Mouse (Mus musculus): Measurements from ENCODE around the gene Matn4. TPM values are rescaled to one million over a fixed set of nuclear protein-coding genes. Genes with fewer than 3 reads are reported as not detected.
A peak's percentile ranks its signal among the peaks of the same experiment; 100 is the strongest.

The Matn4 gene
- polyA plus RNA-seq, 1 experiment from 2014 or later: 50.5 TPM

DNA sequence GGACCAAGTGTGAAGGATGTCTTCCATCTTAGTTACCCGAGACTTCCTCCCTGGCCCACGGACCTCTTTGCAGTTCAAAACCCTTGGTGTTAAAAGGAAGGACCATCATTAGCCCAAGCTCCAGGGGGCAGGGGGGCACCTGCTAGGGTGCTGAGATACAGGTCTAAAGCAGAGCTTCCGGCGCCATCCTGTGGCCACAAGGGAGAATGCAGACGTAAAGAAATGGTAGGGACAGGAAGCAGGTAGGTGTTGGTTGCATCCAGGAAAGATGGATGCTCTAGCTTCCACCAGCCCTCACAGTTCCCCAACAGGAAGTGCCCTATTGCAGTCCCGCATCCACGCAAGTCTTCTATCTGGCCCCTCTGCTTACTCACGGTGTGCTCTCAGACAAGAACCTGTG lies 18.0 kb downstream of the Matn4 start:
- WGBS: 15% methylated on average over 8 of the region's 8 CpGs
- Histone ChIP-seq H3K4me3 (replicated peaks) (no peak overlapping the region), H3K9me3 (0 out of 2 replicates have a peak, but pooled peaks cover under 1% of the 10 kb centered on the region), H3K4me1 (replicated peaks) (peaks cover 35% of the 10 kb centered on the region), H3K27me3 (peaks cover 42% of the 10 kb centered on the region), H3K9ac (replicated peaks) (no peak overlapping the region), H3K27ac (peak overlapping the region; percentile 77; the same call in 1 of the 2 replicates), H3K36me3 (peaks cover 9% of the 10 kb centered on the region), H3K4me2 (0 out of 2 replicates have a peak overlapping the region, but pooled peaks have one; percentile 13)
- ATAC-seq (ENCODE audit: insufficient number of reproducible peaks, insufficient read depth, low FRiP score, low TSS enrichment, low read depth): no peak

DNA sequence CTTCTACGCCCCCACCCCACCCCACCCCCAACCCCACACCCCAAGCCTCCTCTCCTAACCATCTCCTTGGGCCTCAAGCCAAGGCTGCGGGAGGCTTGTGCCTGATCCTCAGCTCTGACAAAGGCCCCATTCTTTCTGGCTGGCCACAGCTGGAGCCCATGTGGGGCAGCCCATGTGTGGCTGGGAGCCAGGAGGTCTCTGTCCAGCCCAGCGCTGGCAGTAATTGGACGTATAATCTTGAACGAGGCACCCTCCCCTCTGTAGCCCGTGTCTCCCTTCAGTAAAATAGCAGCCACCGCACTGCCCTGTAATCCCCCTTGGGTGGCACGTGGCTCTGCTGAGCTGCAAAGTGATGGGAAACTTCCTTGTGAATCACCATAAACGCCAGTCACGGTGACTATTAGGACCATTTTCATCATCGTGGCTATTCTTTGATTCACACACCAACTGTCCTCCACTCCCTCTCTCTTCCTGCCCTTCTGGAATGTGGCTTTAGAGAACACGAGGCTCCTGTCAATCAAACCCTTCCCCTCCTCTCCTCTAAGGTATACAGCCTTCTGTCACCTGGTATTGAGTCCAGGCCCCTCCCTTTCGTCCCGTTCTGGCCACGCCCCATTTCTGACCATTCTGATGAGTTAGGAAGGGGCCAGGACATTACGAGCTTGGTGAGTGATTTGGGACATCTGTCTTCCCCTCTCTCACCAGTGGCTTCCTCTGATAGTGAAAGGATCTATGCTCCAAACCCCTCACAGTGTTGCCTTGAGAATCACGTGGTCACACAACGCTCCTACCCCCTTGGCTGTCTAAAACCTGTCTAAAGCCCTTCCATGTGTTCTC lies 18.8 kb downstream of the Matn4 start:
- peaks cover 35% of the 10 kb centered on the region for H3K4me1 ChIP-seq (replicated peaks)
- no peak overlapping the region for H3K9ac ChIP-seq (replicated peaks)
- peak overlapping the region; percentile 77 for H3K27ac ChIP-seq
- H3K4me2 ChIP-seq: peak overlapping the region; percentile 35
- H3K36me3 ChIP-seq: peaks cover 3% of the 10 kb centered on the region
- peak; percentile 86 for ATAC-seq (ENCODE audit: insufficient number of reproducible peaks, insufficient read depth, low FRiP score, low TSS enrichment, low read depth)
- 13% methylated on average over 18 of the region's 18 CpGs for WGBS
- H3K4me3 ChIP-seq (replicated peaks): no peak overlapping the region
- peaks cover 42% of the 10 kb centered on the region for H3K27me3 ChIP-seq
- 0 out of 2 replicates have a peak, but pooled peaks cover 4% of the 10 kb centered on the region for H3K9me3 ChIP-seq

DNA sequence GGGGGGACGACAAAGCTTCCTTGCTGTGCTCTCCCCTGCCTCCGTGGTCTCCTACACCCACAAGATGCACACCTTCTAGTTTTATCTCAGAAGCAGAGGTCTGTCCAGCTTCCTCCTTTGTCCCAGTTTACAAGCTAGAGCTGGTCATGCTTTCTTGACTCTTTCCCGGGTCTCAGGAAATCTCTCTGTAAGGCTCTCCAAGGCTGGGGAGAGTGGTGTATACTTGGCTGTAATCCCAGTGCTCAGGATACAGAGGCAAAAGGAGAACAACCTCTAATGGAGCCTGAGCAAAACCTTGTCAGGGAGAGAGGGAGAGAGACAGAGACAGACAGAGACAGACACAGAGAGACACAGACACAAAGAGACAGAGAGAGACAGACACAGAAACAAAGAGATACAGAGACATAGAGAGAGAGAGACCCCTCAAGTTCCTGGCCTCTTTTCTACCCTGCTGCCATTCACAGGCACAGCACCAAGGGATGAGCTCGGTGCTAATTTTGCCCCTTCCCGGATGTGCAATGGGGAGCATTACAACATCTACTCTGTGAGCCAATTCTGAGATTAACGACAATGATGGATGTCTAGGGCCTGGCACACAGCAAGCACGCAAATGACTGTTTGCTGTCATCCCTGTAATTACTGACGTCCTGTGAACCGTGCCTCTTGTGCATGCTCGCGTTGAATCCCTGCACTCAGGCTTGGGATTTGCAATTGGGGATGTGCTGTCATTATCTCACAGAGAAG lies 21.1 kb downstream of the Matn4 start:
- H3K4me2 ChIP-seq: no peak overlapping the region
- no peak for ATAC-seq (ENCODE audit: insufficient number of reproducible peaks, insufficient read depth, low FRiP score, low TSS enrichment, low read depth)
- peaks cover 25% of the 10 kb centered on the region for H3K4me1 ChIP-seq (replicated peaks)
- peaks cover 20% of the 10 kb centered on the region for H3K27me3 ChIP-seq
- 0 out of 2 replicates have a peak, but pooled peaks cover 4% of the 10 kb centered on the region for H3K9me3 ChIP-seq
- 62% methylated on average over 11 of the region's 11 CpGs for WGBS
- no peak overlapping the region for H3K9ac ChIP-seq (replicated peaks)
- no peak overlapping the region for H3K27ac ChIP-seq
- H3K4me3 ChIP-seq (replicated peaks): no peak overlapping the region
- H3K36me3 ChIP-seq: no peaks in the 10 kb centered on the region

DNA sequence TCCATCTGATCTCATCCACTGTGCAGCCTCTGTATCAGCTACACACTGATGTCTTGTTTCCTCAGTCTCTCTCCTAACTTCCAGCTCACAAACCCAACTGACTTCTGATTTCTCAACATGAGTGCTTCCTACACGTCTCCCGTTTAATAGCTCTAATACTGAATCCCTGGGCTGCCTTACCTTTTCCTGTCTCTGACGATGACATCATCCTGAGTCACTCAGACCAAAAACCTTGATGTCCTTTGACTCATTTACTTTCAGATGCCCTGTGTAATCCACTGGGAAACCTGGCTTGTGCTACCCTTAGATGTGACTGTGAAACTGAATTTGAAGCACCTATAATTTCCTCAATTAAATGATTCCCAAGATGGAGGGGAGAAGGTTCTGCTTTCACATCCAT lies 22.0 kb downstream of the Matn4 start:
- H3K4me3 ChIP-seq (replicated peaks): no peak overlapping the region
- no peak overlapping the region for H3K4me2 ChIP-seq
- no peak overlapping the region for H3K9ac ChIP-seq (replicated peaks)
- 0 out of 2 replicates have a peak, but pooled peaks cover 4% of the 10 kb centered on the region for H3K9me3 ChIP-seq
- 82% methylated on average over 3 of the region's 3 CpGs for WGBS
- ATAC-seq (ENCODE audit: insufficient number of reproducible peaks, insufficient read depth, low FRiP score, low TSS enrichment, low read depth): no peak
- H3K36me3 ChIP-seq: no peaks in the 10 kb centered on the region
- no peak overlapping the region for H3K27ac ChIP-seq
- H3K27me3 ChIP-seq: peaks cover 12% of the 10 kb centered on the region
- H3K4me1 ChIP-seq (replicated peaks): peaks cover 18% of the 10 kb centered on the region

DNA sequence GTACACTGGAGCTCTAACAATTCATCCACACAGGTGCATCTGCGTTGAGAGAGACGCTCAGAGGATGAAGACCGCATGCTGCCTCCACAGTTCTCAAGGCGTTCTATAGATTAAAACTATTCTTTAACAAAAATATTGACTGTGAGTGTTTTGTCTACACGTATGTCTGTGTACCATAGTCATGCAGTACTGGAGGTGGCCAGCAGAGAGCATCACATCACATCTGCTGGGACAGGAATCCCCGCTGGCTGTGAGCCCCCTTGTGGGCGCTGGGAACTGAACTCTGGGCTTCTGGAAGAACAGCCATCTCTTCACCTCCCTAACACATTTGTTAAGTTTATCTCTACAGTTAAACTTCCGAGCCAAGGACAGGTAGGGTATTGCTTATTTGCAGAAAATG lies 23.2 kb downstream of the Matn4 start:
- no peaks in the 10 kb centered on the region for H3K36me3 ChIP-seq
- peaks cover under 1% of the 10 kb centered on the region; the same call in 1 of the 2 replicates for H3K27me3 ChIP-seq
- H3K27ac ChIP-seq: no peak overlapping the region
- ATAC-seq (ENCODE audit: insufficient number of reproducible peaks, insufficient read depth, low FRiP score, low TSS enrichment, low read depth): no peak
- H3K4me1 ChIP-seq (replicated peaks): peaks cover 11% of the 10 kb centered on the region
- no peak overlapping the region for H3K4me2 ChIP-seq
- H3K9me3 ChIP-seq: 0 out of 2 replicates have a peak, but pooled peaks cover 4% of the 10 kb centered on the region
- WGBS: 78% methylated on average over 8 of the region's 8 CpGs
- H3K4me3 ChIP-seq (replicated peaks): no peak overlapping the region
- H3K9ac ChIP-seq (replicated peaks): no peak overlapping the region

DNA sequence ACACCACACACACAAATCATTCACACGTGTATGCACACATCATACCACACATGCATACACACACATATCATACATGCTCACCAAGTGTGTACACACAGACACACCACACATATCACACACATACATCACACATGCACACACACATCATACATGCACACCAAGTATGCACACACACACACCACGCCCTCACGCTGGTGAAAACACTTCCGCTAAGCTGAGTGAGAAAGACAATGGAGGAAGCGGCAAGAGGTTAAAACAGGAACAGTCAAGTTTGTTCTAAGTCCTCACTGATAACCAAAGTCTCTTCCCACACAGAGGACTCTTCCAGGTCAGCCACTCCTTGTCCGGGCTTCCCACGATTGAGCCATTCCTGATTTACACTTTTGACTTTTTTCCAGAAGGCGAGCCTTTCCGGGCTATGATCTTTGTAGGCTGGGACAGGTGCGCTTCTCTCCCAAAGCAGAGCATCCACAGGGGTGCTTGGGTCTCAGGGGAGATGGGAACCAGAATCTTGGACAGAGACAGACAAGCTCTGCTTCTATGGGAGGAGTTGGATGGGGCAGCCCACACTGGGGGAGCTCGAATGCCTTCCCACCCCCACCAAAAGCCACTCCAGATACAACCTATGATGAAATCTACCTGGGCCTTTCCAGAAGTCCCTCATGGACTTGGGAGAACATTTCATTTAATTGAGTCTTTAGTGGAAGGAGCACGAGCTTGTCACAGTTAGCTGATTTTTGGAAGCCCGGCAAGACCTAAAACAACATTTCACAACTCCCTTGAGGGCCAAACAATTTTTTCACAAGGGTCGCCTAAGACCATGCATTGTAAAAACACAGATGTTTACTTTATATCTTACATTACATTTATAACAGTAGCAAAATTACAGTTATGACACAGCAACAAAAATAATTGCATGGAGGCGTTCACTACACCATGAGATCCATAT lies 27.2 kb downstream of the Matn4 start:
- no peak for ATAC-seq (ENCODE audit: insufficient number of reproducible peaks, insufficient read depth, low FRiP score, low TSS enrichment, low read depth)
- Histone ChIP-seq H3K9me3 (0 out of 2 replicates have a peak, but pooled peaks cover 4% of the 10 kb centered on the region), H3K4me2 (no peak overlapping the region)

DNA sequence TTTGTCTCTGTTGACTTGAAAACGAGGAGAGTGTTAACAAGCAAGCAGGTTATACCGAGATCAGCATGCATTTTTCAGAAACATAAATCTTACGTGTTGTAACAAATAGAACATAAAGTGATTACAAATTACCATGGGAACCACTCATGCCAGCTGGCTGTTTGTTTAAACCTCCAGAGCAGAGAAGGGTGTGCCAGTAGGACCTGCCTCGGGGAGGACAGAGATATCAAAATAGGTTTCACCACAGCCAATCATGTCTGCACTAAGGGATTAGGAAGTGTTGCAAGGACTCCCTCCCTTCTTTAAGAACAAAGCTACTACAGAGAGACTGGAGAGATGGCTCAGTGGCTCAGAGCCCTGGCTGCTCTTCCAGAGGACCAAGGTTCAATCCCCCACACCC lies 31.8 kb downstream of the Matn4 start:
- H3K4me3 ChIP-seq (replicated peaks): no peak overlapping the region
- no peaks in the 10 kb centered on the region for H3K36me3 ChIP-seq
- H3K27ac ChIP-seq: no peak overlapping the region
- no peak overlapping the region for H3K4me2 ChIP-seq
- H3K27me3 ChIP-seq: no peaks in the 10 kb centered on the region
- 45% methylated on average over 4 of the region's 4 CpGs for WGBS
- H3K9ac ChIP-seq (replicated peaks): no peak overlapping the region
- H3K4me1 ChIP-seq (replicated peaks): no peaks in the 10 kb centered on the region
- no peak for ATAC-seq (ENCODE audit: insufficient number of reproducible peaks, insufficient read depth, low FRiP score, low TSS enrichment, low read depth)
- no peaks in the 10 kb centered on the region for H3K9me3 ChIP-seq

More for the DNA sequence above, 27.2 kb downstream of the Matn4 start:
- Histone ChIP-seq H3K36me3 (no peaks in the 10 kb centered on the region), H3K27me3 (no peaks in the 10 kb centered on the region), H3K4me1 (replicated peaks) (no peaks in the 10 kb centered on the region), H3K4me3 (replicated peaks) (no peak overlapping the region), H3K9ac (replicated peaks) (no peak overlapping the region), H3K27ac (no peak overlapping the region)
- WGBS: 89% methylated on average over 15 of the region's 15 CpGs

DNA sequence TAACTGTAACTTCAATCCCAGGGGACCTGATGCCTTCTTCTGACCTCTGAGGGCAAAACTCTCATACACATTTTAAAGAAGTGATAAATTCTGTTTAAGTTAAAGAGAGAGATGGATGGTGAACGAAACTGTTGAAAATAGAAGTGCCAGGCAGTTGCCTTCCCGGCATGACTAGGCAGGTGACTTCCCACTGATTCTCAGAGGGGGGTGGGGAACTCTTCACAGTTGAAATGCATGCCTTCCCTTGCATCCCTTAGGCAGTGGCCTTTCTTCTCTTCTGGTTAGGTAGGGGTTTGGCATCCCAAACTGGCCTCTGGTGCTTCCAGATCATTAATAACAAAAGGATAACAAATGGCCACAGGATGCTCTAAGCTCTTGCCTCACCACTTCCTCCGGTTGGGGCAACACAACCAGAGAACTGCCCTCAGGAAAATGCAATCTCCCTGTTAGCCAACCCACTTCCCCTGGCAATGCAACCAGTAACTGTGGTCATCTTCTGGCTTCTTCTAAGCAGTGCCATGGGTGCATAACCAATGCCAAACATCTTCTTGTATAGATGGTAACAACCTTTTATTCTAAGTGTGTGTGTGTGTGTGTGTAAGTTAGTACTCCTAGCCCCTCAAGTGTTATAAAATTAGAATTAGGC lies 32.4 kb downstream of the Matn4 start:
- WGBS: 20% methylated on average over 3 of the region's 3 CpGs
- ATAC-seq (ENCODE audit: insufficient number of reproducible peaks, insufficient read depth, low FRiP score, low TSS enrichment, low read depth): no peak
- Histone ChIP-seq H3K9ac (replicated peaks) (no peak overlapping the region), H3K9me3 (no peaks in the 10 kb centered on the region), H3K27me3 (no peaks in the 10 kb centered on the region), H3K4me2 (no peak overlapping the region), H3K4me1 (replicated peaks) (no peaks in the 10 kb centered on the region), H3K4me3 (replicated peaks) (no peak overlapping the region), H3K27ac (no peak overlapping the region), H3K36me3 (no peaks in the 10 kb centered on the region)

DNA sequence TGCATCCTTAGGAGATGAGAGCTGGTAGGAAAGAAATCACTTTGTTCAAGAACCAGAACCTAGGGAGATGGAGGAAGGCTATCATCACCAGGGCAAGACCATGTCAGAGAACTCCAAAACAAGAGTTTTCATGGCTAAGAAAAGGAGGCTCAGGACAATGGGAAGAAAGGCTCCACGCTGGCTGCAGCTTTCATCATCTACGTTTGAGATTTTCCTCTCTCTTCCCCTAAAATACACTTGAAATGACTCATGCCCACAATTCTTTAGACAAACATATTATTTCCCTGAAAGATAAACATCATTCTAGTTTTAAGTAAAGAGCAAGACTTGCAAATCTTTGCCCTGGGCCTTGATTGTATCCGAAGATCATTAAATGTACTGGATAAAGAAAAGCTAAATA lies 33.6 kb downstream of the Matn4 start:
- ATAC-seq (ENCODE audit: insufficient number of reproducible peaks, insufficient read depth, low FRiP score, low TSS enrichment, low read depth): no peak
- 91% methylated on average over 3 of the region's 3 CpGs for WGBS
- H3K27ac ChIP-seq: no peak overlapping the region

DNA sequence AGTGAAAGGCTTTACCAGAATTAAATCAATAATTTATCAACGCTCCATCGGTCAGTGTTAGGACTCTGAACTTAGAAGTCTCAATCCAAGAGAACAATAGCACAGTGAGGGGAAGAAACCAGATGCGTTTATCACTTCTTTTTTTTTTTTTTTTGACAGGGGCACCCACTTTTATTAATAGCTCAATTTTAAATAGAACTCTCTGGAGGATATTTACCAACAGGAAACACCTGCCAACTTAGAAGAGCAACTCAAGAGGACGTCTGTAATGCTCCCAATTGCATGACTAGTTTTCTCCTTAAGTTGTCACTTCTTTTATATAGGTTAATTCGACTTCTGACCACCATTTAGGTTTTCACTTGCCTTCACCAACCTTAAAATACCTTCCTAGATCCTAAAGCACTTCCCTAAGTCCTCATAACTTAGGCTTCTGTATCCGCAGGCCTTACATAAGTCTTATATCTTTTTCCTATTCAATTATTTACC lies 36.3 kb downstream of the Matn4 start:
- ATAC-seq (ENCODE audit: insufficient number of reproducible peaks, insufficient read depth, low FRiP score, low TSS enrichment, low read depth): no peak
- Histone ChIP-seq H3K4me1 (replicated peaks) (no peaks in the 10 kb centered on the region), H3K9ac (replicated peaks) (no peak overlapping the region), H3K36me3 (no peaks in the 10 kb centered on the region), H3K27ac (no peak overlapping the region), H3K9me3 (no peaks in the 10 kb centered on the region), H3K4me3 (replicated peaks) (no peak overlapping the region), H3K4me2 (no peak overlapping the region), H3K27me3 (no peaks in the 10 kb centered on the region)
- 80% methylated on average over 6 of the region's 6 CpGs for WGBS

More for the DNA sequence above, 33.6 kb downstream of the Matn4 start:
- H3K4me1 ChIP-seq (replicated peaks): no peaks in the 10 kb centered on the region
- no peaks in the 10 kb centered on the region for H3K27me3 ChIP-seq
- H3K9ac ChIP-seq (replicated peaks): no peak overlapping the region
- H3K4me3 ChIP-seq (replicated peaks): no peak overlapping the region
- H3K36me3 ChIP-seq: no peaks in the 10 kb centered on the region
- no peak overlapping the region for H3K4me2 ChIP-seq
- no peaks in the 10 kb centered on the region for H3K9me3 ChIP-seq

All from limb, embryonic 12.5 days (tissue).